Mouse (Mus musculus): ENCODE results near the gene Slc16a5.

Slc16a5 gene

DNA sequence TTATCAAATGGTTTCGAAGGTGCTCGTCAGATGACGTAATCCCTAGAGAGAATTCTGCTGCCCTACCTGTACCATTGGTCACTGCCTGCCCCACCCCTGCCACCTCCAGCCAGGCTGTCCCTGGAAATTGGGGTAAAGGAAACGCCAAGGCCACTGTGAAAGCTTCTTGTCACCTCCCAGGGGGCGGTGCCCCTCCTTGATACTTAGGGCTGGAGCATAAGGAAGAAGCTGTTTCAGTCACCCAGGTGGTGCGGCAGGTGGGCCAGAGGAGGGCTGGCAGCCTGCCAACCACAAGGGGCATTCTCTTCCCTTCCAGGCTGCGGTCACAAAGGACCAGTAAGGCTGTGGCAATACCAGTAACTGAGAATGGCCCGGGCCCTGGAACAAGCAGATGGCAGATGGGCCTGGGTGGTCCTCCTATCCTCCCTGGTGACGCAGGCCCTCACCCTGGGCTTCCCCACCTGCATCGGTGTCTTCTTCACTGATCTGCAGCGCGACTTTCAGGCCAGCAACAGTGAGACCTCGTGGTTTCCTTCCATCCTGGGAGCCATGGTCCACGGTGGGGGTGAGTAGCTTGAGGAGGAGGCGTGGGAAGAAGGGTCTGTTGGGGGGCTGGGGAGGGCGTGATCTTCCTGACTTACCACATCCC lies at the start of gene Slc16a5:
Gene Slc16a5, plus strand, starts transcription at position 232 of the 649 bp plus-strand sequence.
- WGBS, result 79% methylated on average over 16 of the region's 16 CpGs

DNA sequence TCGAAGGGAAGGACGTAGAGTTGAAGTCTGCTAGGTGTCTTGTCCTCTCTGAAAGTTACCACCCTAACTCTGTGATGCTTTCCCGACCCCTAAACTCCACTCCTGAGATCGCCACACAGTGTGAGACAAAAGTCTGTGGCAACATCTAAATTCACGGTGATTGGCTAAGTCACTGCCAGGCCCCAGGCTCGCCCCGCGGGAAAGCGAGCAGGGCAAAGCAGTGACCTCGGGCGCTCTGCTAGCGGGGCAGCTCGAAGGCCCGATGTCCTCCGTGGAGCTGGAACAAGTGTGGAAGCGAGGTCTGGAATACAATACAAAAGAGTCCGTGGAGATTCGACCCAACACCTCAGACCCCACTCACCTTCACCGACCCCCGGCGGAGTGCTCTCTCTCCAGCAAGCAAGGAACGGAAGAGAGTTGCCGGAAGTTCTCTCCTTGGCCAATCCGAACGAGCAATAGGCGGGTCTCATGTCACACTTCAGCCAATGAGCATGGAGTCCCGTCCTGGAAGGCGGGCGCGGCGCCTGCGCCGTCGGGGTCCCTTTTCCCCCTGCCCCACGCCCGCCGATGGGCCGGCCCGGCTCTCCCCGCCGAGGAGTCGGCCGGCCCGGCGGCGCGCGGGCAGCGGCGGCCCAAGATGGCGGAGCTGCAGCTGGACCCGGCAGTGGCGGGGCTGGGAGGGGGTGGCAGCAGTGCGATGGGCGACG lies 42.6 kb upstream of the Slc16a5 start, which contains the start of the genes Atp5h and Kctd2:
Gene Atp5h, minus strand, starts transcription at position 432 of the 707 bp plus-strand sequence.
Gene Kctd2, plus strand, starts transcription at position 598 of the 707 bp plus-strand sequence.
- under 1% methylated on average over 53 of the region's 56 CpGs for WGBS

DNA sequence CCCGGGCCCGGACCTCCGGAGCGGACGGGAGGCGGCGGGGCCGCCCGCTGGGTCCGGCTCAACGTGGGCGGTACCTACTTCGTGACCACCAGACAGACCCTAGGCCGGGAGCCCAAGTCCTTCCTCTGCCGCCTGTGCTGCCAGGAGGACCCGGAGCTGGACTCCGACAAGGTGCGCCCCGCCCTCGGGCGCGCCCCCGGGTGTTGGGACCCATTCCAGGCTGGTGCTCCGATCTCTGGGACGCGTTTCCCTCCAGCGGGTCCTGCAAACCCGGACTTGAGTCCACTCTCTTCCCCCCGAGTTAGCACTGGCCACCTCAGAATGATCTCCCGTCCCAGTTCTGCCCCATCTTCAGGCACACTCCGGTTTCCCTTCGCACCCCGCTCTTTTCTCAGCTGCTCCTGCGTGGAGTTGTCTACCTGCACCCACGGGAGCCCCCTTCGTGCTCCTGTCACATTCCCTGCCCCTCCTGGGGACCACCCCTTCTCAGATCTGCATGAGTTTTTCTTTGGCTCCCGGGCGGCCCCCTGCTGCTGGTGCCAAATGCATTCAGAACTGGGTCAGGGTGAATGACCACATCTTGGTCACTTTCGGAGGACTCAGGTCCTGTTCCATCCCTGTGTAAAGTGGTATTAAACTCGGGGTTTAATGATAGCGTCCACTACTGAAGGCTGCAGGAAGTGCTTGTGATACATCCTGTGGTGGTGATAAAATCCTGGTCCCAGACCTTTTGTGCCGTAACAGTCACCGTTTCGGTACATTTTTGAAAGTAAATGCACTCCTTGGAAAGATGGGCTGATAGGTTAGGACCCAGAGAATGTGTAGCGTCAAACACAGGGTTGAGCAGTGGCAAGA lies 41.7 kb upstream of the Slc16a5 start:
- WGBS, result 1% methylated on average over 45 of the region's 45 CpGs

DNA sequence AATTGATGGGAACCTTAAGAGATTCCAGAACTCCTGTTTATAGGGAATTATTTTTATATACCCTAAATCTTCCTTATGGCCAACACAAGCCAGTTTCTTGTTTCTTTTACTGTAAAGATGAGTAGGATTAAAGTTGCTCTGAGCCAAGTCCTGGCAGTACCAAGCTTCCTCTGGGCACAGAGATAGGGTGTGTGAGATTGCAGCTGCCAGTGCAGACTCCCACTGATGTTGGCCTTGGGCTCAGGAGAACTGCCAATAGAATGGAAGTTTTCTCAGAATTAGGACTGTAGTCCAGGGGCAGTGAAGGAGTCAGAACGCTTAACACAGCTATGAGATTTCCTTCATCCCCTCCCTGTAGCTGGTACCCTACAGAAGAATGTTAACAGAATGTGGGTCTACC lies 40.9 kb upstream of the Slc16a5 start:
- WGBS, result 32% methylated on average over 1 of the region's 1 CpGs

DNA sequence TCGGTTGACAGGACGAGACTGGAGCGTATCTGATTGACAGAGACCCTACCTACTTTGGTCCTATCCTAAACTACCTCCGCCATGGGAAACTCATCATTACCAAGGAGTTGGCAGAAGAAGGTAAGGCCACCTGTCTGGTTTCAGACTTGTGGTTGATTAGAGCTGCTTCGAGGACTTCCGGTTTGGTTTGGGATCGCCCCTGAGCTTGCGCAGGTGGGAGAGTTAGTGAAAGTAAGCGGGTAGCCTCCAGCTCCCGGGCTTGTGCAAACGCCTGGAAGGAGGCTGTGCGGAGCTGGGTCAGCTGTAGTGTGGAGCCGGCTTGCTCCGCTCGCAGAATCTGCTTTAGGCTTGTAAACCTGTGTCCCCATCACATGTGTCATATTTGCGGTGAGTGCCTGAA lies 40.3 kb upstream of the Slc16a5 start:
- WGBS, result 88% methylated on average over 16 of the region's 16 CpGs

DNA sequence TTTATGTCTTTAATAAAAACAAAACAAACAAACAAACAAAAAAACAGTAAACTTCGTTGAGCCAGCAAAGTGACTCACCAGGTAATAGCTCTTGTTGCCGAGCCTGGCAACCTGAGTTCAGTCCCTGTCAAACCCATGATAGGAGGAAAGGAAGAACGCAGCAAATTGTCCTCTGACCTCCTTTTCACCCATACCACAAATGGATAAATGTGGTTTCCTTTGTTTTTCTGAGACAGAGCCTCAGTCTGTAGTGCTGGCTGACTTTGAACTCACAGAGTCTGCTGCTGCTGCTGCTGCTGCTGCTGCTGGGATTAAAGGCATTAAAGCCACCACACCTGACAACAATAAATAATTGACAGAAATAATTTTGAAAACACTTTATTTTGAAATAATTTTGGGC lies 39.2 kb upstream of the Slc16a5 start:
- WGBS, result 85% methylated on average over 3 of the region's 3 CpGs

DNA sequence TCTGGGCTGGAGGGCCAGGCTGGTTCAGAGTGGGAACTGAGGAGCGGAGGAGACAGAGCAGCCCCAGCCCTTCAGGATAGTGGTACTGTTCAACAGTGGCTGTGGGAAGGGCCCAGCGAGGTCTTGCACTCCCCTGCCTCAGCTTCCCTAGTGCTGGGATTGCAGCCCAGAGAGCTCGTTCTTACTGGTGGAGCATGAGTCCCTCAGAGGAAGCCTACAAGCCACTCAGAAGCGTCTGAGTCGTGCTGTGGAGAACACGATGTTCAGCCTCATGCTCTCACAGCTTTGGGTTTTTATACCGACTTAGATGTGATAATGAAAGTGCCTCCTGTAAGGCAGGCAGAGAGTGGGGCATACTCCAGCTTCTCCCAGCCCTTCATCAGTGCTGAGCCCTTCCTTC lies 37.6 kb upstream of the Slc16a5 start:
- 71% methylated on average over 7 of the region's 7 CpGs for WGBS

DNA sequence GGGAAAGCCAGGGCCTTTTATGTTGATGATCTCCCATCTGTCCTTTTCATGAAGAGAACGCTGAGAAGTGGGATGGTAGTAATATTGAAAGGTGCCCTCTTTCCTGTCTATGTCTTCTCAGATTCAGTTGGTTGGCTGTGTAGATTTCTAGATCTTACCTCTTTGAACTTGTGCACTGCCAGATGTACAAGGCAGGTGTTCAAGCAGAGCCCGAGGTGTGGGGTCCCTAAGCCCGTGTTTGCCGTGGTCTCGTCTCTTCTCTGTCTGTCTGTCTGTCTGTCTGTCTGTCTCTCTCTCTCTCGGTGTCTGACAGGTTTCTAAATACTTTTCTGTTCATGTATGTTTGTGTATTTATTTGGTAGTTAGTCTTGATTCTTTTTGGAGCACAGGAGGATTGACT lies 36.6 kb upstream of the Slc16a5 start:
- WGBS, result 85% methylated on average over 6 of the region's 6 CpGs

DNA sequence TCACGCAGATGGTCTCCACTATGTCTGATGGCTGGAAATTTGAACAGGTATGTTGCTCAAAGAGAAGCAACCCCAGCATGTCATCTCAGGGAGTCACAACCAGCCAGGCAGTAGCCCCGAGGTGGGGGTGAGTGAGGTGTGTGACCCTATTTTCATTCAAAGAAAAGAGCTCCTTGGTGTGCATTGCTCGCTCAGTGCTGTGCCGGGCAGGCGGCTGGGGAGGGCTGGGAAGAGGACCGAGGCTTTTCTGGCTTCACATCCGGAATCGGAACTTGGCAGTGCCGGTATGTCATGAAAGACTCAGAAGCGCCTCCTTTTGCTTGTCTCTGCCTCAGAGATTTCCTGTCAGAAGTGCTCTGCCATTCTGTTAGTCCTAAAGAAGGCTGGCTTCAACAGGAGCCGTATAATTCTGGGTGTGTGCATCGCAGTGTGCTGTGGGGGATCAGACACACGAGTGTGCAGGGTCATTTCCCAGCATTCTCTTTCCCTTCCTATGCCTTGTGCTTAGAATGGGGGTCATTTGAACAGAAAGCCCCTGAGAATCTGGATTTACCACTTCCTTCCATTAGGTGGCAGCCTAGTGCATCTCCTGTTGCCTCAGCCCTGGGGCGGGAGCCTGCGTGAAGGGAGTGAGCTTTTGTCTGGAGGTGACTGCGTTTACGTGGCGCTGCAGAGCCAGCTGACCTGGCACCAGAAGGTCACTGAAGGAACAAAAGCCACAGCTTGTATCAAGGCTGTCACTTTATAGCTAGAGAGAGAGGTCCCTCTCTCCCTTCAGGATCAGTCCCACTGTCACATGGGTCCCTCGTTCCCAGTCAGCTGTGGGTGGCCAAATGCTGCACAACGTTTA lies 34.6 kb upstream of the Slc16a5 start:
- 15% methylated on average over 20 of the region's 20 CpGs for WGBS

DNA sequence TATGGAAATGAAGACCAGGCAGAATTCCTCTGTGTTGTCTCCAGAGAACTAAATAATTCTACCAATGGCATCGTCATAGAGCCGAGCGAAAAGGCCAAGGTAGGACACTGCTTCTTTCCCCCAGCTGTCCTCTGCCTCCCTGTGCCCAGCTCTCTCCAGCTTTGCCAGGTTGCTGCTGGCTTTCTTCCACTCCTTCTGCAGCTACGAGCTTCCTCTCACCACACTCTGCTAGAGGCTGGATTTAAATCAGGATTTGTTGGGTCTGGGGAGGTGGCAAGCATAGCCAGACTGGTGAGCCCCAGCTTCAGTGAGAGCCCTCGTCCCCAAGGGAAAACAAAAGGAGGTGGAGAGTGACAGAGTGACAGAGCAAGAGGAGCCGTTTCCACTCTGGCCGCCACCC lies 33.0 kb upstream of the Slc16a5 start:
- WGBS, result 44% methylated on average over 7 of the region's 7 CpGs

DNA sequence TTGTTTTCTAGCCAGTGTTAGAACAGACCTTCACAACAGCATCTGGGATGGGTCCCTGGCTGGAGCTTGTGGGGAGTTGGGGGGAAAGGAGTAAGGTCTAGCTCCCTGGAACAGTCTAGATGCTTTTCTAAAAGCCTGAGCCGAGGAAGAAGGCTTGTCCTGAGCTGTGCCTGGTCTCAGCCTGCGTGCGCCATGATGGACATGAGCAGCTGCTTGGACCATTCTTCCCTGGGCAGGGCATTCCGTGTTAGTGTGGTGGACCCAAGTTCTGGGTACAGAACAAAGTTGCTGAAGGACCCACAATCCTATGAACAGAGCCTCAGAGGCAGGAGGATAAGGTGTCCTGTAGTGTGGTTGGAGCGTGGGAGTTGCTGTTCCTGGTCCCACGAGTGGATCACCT lies 31.7 kb upstream of the Slc16a5 start:
- WGBS, result 95% methylated on average over 6 of the region's 6 CpGs

DNA sequence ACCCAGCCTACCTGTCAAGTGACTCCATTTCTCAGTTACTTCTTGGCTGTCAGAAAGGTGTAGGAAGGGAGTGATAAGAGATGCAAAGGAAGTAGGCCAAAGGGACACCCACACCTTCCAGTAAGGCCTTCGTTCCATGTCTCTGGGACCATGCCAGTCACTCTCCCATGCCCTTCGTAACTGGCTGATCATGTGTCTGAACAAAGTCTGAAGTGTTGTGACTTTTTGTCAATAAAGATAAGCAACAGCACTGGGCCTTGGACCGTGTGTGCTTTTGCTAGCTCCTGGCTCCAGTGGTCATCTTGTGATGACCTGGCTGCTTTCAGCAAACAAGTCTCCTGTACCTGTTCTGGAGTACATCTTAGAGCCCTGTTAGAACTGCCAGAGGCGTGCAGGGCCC lies 29.5 kb upstream of the Slc16a5 start:
- 65% methylated on average over 4 of the region's 4 CpGs for WGBS

DNA sequence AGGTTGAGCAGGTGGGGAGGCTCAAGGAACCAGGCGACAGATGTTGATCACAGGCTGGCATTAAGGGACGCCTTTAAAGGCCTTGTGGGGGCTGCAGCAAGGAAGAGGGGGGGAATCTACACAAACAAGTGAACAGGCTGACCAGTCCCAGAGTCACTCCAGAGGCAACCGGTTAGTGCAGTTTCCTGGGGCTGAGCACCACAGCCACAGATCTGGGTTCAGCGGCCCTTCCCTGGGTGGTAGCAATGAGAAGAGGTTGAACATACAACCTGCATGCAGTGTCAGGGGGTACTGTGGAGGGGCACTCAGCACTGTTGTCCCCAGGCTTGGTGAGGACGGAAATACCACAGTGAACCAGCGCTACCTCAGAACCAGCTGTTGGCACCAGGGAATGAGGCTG lies 28.9 kb upstream of the Slc16a5 start:
- 88% methylated on average over 6 of the region's 6 CpGs for WGBS

DNA sequence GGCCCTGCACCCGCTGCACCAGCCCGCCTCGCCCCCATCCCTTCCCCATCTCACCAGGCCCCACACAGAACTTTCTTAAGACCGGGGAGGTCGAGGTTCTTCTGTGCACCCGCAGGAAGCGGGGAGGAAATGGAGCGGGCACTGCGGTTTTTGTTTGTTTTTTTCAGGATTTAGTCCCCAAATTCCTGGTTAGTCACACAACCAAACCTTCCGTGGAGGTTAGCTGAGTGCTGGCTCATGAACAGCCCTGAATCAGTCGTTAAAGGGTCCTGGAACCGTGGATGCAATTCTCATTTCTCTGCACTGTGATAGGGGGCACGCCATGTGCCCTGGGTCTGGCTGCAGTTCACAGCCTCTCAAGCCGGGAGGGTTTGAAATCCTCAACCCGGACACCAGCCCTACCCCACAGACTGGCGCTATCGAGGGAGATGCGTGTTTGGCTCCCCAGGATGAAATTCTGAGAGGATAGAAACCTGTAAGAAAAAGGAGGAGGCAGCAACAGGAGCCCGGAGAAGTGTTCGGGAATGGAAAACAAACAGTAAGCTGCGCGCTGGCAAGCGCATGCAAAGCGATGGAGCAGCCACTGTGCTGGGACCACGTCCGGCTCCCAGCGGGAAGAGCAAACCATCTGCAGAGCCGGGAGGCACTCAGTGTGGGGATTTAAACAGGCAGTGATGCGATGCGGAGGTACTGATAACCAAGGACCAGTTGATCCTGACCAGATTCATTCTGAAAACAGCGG lies 26.5 kb upstream of the Slc16a5 start:
- 12% methylated on average over 31 of the region's 31 CpGs for WGBS

DNA sequence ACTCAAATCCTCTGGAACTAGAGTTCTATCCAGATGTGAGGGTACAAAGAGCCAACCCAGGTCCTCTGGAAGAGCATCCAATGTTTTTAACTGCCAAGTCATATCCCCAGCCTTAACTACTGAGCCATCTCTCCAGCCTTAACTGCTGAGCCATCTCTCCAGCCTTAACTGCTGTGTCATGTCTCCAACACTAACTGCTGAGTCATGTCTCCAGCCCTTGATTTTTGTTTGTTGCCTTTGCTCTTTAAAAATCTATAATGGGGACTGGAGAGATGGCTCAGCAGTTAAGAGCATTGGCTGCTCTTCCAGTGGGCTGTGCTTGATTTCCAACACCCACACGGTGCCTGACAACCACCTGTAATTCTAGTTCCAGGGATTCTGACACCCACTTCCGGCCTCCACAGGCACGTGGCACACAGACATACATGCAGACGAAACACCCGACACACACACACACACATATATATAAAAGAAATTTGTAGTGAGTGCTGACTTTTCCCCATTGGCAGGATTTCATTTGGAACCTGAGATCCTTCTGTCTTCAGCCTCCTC lies 24.6 kb upstream of the Slc16a5 start:
- 50% methylated on average over 5 of the region's 5 CpGs for WGBS

DNA sequence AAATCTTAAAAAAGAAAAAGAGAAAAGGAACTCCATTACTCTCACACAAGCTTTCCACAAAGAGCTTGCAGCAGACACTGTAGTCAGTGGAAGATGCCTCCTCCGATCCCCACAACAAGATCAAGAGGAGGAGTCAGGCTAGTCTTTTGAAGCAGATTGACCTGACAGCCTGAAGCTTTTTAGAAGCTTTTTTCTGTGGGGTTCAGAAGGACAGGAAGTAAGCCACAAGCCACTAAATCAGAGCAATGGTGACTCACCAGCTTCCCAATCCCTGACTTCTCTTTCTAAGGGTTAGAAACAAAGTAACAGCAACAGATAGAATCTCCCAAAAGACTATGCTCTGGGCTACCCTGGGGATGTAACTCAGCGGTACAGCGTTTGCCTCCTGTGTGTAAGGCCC lies 22.9 kb upstream of the Slc16a5 start:
- WGBS, result 84% methylated on average over 3 of the region's 3 CpGs

DNA sequence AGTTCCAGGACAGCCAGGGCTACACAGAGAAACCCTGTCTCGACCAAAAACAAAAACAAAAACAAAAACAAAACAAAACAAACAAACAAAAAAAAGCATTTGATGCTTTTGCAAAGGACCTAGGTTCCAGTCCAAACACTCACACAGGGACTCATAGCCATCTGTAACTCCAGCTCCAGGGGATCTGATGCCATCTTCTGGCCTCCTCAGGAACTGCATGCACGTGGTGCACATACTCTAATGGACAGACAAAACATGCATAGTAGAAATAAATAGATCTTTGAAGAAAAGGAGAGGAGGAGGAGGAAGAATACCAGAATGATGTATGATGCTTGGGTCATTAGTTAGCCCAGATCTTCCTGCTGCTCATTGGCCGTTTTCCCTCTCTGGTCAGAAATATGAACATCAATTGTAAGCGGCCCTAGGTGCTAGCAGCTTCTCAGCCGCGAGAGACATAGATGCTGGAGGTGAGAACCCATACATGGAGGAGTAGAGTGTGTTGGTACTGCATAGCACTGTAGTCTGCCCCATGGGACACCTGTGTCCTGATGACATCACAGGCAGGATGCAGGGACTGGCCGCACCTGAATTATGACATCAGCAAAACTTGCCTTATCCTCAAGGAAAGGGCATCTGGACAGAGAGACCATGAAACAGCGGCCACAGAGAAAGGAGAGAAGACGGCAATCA lies 22.2 kb upstream of the Slc16a5 start, which contains the start of gene Trim80:
Gene Trim80, plus strand, starts transcription at position 640 of the 690 bp plus-strand sequence.
- WGBS, result 96% methylated on average over 9 of the region's 9 CpGs

DNA sequence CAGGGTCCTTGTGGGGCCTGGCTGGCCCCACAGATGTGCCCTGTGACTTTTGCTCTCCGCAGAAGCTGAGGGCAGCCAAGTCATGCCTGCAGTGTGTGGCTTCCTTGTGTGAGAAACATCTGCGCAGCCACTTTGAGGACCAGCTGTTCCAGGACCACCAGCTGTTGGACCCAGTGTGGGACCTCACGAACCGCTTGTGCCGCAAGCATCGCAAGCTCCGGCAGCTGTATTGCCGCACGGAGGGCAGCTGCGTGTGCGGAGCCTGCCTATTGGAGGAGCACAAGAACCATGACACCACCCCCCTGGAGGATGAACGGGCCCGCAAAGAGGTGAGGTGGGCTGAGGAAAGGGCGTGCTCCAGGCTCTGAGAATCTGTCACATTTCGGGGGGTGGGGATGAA lies 20.9 kb upstream of the Slc16a5 start:
- 65% methylated on average over 15 of the region's 15 CpGs for WGBS

DNA sequence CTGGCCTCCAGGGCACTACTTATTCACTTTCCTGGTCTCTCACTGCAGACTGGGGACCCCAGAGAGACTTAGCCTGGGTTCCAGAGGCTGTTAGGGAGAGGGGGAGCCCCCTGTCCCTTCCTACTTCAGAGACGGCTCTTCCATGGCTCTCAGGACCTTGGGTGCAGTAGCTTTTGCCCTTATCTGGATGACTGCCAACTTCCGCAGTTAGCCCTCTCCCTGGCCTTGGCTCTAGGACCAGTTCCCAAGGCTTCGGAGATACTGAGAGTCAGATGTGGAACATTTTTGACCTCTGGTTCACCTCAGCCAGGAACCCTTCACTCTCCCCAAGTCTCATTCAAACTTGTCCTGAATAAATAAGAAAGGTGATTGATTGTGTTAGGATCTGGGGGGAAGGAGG lies 15.4 kb upstream of the Slc16a5 start:
- 77% methylated on average over 3 of the region's 3 CpGs for WGBS
